Comparison of ENCODE assay signal across 8 mouse cellular contexts in genomic region chr6:145173781-145174191, GRCm38 (mm10). TPM values are rescaled to one million over a fixed set of nuclear protein-coding genes. Genes with fewer than 3 reads are reported as not detected.
DNase-seq lines count a peak whose midpoint lies in the region; ATAC-seq lines count a peak whose summit lies in the region.

No protein-coding gene starts in this region.

- H3K36me3 ChIP-seq in forebrain, embryonic 15.5 days, result no peaks in the 10 kb centered on the region
- H3K36me3 ChIP-seq in midbrain, embryonic 10.5 days, result no peaks in the 10 kb centered on the region

- H3K27me3 ChIP-seq in forebrain, embryonic 15.5 days, result 0 out of 2 replicates have a peak, but pooled peaks cover 7% of the 10 kb centered on the region
- H3K27me3 ChIP-seq in midbrain, embryonic 10.5 days (ENCODE audit: low read depth, poor library complexity, severe bottlenecking), result peaks cover 57% of the 10 kb centered on the region

- peaks cover 16% of the 10 kb centered on the region for H3K4me1 ChIP-seq in forebrain, embryonic 15.5 days
- peaks cover 59% of the 10 kb centered on the region for H3K4me1 ChIP-seq in midbrain, embryonic 10.5 days

- no peak overlapping the region for H3K27ac ChIP-seq in forebrain, embryonic 15.5 days (replicated peaks)
- peak overlapping the region; percentile 68 for H3K27ac ChIP-seq in midbrain, embryonic 10.5 days (replicated peaks)

- peak; percentile 85 for ATAC-seq in forebrain, embryonic 15.5 days (replicated peaks)

- no peak overlapping the region for H3K4me3 ChIP-seq in forebrain, embryonic 15.5 days
- peak overlapping the region; percentile 33 for H3K4me3 ChIP-seq in midbrain, embryonic 10.5 days

- intact Hi-C loops in heart, postnatal 36 days (cut with DNase I), result no loop called here

- H3K9ac ChIP-seq in forebrain, embryonic 15.5 days (replicated peaks), result no peak overlapping the region

- peak; percentile 22 to 62 for DNase-seq in cerebellum, postnatal 25 days
- DNase-seq in cerebellum, adult 8-10 months, result no peak
- DNase-seq in heart, postnatal 36 days, result peak; percentile 86 to 91
- peak; percentile 98 for DNase-seq in large intestine, adult 2 months (ENCODE audit: low read depth, low spot score)
- DNase-seq in midbrain, embryonic 10.5 days (ENCODE audit: low spot score), result peak; percentile 63
- DNase-seq in testis, postnatal 10 days (ENCODE audit: low spot score), result peak; percentile 91
- no peak for DNase-seq in natural killer cell, adult 2 months (ENCODE audit: low spot score in 2 of 2)

- H3K4me2 ChIP-seq in forebrain, embryonic 15.5 days (replicated peaks), result peak overlapping the region; percentile 6; the same call in 1 of the 2 replicates

- under 1% methylated on average over 10 of the region's 11 CpGs for WGBS in forebrain, embryonic 15.5 days
- 17% methylated on average over 11 of the region's 11 CpGs for WGBS in large intestine, adult 2 months
- 2% methylated on average over 9 of the region's 11 CpGs for WGBS in midbrain, embryonic 10.5 days

- no peaks in the 10 kb centered on the region for H3K9me3 ChIP-seq in forebrain, embryonic 15.5 days
- no peaks in the 10 kb centered on the region for H3K9me3 ChIP-seq in midbrain, embryonic 10.5 days (replicated peaks)

RNA-seq across cellular contexts. Expression of gene Casc1, which starts 37.0 kb away (rescaled TPM):
- 0.65 and 0.98 TPM in 2 replicates for polyA plus RNA-seq in forebrain, embryonic 15.5 days (2015; fragmentation: Nextera tagmentation; extraction: Ambion mirVana)
- total RNA-seq in heart, postnatal 36 days (2021), result 1 to 10 TPM; 1.1 to 1.4 TPM
- polyA plus RNA-seq in large intestine, adult 2 months (2012; rRNA removed), result 0.18 and 0.19 TPM in 2 replicates
- 0.38 and 0.41 TPM in 2 replicates for polyA plus RNA-seq in midbrain, embryonic 10.5 days (2016; fragmentation: Nextera tagmentation; extraction: Ambion mirVana)

RNA-seq across cellular contexts. Expression of gene Etfrf1, which starts 37.1 kb away (rescaled TPM):
- polyA plus RNA-seq in forebrain, embryonic 15.5 days (2015; fragmentation: Nextera tagmentation; extraction: Ambion mirVana), result 27.1 and 27.7 TPM in 2 replicates
- 100 to 1,000 TPM; 103 to 119 TPM for total RNA-seq in heart, postnatal 36 days (2021)
- 4.5 and 6.0 TPM in 2 replicates for polyA plus RNA-seq in large intestine, adult 2 months (2012; rRNA removed)
- polyA plus RNA-seq in midbrain, embryonic 10.5 days (2016; fragmentation: Nextera tagmentation; extraction: Ambion mirVana), result 36.6 and 41.4 TPM in 2 replicates

RNA-seq across cellular contexts. Expression of gene Lrmp, which starts 58.3 kb away (rescaled TPM):
- polyA plus RNA-seq in forebrain, embryonic 15.5 days (2015; fragmentation: Nextera tagmentation; extraction: Ambion mirVana), result 0.69 and 0.84 TPM in 2 replicates
- 1 to 10 TPM; 1.5 to 1.7 TPM for total RNA-seq in heart, postnatal 36 days (2021)
- polyA plus RNA-seq in large intestine, adult 2 months (2012; rRNA removed), result 12.4 and 19.6 TPM in 2 replicates
- polyA plus RNA-seq in midbrain, embryonic 10.5 days (2016; fragmentation: Nextera tagmentation; extraction: Ambion mirVana), result 1.7 and 2.6 TPM in 2 replicates

Comparison
In these comparisons a context has a peak if more than half of its experiments do, and no peak if none do; other contexts are left out.
1. DNase-seq: peak in cerebellum, postnatal 25 days (2 of 2), heart, postnatal 36 days (2 of 2), large intestine, adult 2 months (single experiment), midbrain, embryonic 10.5 days (single experiment) and testis, postnatal 10 days (single experiment); none in cerebellum, adult 8-10 months (single experiment) and natural killer cell, adult 2 months (0 of 2).